Mouse (Mus musculus): ENCODE data around the gene Tnfsfm13.
"Not testable (repeated sequence)": the region's sequence is repeated elsewhere in the genome, so short reads cannot be mapped to it uniquely, and the experiment has no call there.

Tnfsfm13 gene

GRCm38 (mm10) chr11:69695361-69696181 is at the start of gene Tnfsfm13, which contains the start of gene Tnfsf12:
Gene Tnfsfm13, minus strand, starts transcription at chr11:69696098.
Gene Tnfsf12, minus strand, starts transcription at chr11:69695849.
- DNase-seq (ENCODE audit: extremely low read depth, low read depth): no peak

GRCm38 (mm10) chr11:69731408-69731807 is 35.5 kb upstream of the Tnfsfm13 start:
- DNase-seq (ENCODE audit: extremely low read depth, low read depth): not testable (repeated sequence)

- peak; percentile 78 for DNase-seq (ENCODE audit: extremely low read depth, low read depth)
Observed at GRCm38 (mm10) chr11:69729063-69729462, 33.2 kb upstream of the Tnfsfm13 start.

DNA sequence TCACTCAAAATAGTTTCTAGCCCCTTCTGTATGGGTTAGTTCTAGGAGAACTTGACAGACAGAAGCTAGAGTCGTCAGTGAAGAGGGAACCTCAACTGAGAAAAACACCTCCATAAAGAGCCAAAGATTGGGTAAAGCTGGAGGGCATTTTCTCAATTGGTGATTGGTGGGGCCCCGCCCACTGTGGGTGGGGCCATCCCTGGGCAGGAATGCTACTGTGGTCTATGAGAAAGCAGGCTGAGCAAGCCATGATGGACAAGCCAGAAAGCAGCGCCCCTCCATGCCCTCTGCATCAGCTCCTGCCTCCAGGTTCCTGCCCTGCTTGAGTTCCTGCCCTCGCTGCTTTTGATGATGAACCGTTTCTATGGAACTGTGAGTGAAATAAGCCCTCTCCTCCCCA is 30.1 kb upstream of the Tnfsfm13 start:
- peak; percentile 39 for DNase-seq (ENCODE audit: extremely low read depth, low read depth)

- no peak for DNase-seq (ENCODE audit: extremely low read depth, low read depth)
Observed at GRCm38 (mm10) chr11:69723074-69723473, 27.2 kb upstream of the Tnfsfm13 start.

GRCm38 (mm10) chr11:69720852-69721251 is 25.0 kb upstream of the Tnfsfm13 start:
- DNase-seq (ENCODE audit: extremely low read depth, low read depth): no peak

GRCm38 (mm10) chr11:69719423-69719822 is 23.5 kb upstream of the Tnfsfm13 start:
- no peak for DNase-seq (ENCODE audit: extremely low read depth, low read depth)

DNA sequence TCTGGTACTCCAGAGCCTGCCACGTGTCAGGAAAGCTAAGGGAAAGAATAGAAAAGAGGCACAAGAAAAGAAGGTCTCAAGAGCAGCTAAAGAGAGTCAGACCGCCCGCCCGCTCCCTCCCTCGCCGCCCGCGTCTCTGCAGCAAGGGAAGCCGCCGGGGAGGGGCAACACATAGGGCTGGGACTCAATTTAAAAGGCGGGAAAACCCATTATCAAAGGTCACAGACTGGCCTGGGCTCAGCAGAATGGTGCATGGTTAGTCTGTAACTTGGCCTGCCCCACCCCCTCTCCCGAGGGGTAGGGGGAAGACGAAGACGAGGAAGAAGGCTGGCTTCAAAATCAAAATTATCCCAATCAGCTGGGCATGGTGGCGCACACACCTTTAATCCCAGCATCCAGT is 22.8 kb upstream of the Tnfsfm13 start:
- no peak for DNase-seq (ENCODE audit: extremely low read depth, low read depth)

DNA sequence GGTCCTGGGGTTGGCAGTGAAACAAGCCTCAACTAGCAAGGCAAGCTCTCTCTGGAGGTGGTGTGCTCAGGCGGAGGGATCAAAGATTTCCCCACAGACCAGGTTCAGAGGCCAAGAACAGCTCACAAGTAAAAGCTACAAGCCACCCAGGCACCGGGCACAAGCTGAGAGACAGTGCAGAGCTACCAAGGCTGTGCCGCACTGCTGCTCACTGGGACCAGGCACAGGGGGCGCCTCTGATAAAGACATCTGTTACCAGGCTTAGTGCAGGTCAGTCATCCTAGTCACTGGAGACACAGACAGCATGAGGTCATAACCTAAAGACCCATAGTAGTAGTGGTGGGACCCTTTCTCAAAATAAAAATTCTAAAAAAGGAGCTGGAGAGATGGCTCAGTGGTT is 21.1 kb upstream of the Tnfsfm13 start:
- no peak for DNase-seq (ENCODE audit: extremely low read depth, low read depth)

GRCm38 (mm10) chr11:69715929-69716328 is 20.0 kb upstream of the Tnfsfm13 start:
- no peak for DNase-seq (ENCODE audit: extremely low read depth, low read depth)

DNA sequence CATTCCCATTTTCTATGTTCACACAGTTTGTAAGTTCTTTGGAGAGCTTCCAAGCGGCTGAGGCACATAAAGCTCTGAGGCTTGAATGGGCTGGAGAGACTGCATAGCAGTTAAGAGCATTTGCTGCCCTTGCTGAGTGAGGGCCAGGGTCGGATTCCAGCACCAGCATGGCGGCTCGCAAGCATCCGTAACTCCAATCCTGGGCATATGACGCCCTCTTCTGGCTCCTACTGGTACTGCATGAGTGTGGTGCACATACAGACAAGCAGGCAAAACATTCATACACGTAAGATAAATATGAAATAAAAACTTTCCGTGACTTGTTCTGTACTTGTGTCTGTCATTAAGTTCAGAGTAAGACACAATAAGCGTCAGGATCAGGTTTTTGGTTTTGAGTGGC is 19.6 kb upstream of the Tnfsfm13 start:
- DNase-seq (ENCODE audit: extremely low read depth, low read depth): no peak

- no peak for DNase-seq (ENCODE audit: extremely low read depth, low read depth)
Observed at GRCm38 (mm10) chr11:69714636-69715329, 18.9 kb upstream of the Tnfsfm13 start.

DNA sequence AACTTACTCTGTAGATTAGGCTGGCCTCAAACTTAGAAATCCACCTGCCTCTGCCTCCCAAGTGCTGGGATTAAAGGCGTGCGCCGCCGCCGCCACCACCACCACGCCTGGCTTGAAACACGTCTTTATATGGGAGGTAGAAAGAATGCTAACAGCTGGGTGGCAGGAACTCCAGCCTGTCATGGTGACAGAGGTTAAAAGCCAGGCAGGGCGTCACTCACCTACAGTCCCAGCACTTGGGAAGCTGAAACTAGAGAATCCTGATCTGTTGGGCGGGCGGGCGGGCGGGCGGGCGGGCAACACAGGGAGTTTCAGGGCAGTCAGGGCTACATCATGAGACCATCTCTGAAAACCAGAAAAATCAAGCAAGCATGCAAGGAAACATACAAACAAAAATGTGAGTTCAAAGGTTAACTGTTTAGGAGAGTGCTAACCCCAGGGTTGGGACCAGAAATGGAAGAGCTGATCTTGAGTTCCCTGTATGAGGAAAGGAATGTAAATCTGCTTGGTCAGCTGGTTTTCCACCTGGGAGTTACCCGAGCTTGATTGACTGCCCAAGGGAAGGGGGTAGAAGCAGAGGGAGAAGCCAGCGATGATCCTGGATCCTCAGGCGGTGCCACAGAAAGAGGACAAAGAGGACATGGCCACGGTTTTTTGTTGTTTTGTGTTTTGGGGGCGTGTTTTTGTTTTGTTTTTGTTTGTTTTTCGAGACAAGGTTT is 17.2 kb upstream of the Tnfsfm13 start:
- DNase-seq (ENCODE audit: extremely low read depth, low read depth): no peak

GRCm38 (mm10) chr11:69711082-69711481 is 15.2 kb upstream of the Tnfsfm13 start:
- no peak for DNase-seq (ENCODE audit: extremely low read depth, low read depth)

DNA sequence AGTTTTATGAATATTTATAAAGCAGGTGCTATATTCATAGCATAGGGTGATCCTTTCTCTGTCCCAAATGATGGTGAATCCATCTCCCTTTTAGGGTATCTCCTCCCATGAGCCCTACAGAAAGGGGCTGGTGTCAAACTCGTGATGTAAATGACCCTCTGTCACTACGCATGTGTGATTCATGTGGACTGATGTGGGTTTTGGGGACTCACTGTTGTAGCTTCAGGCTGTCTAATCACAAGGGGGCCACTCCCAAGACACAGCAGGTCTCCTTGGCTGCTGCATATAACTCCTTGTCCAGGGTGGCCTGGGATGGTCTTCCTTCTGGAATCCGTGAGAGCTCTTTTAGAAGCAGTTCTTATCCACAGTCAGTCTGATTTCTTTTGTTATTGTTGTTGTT is 14.6 kb upstream of the Tnfsfm13 start:
- no peak for DNase-seq (ENCODE audit: extremely low read depth, low read depth)

DNA sequence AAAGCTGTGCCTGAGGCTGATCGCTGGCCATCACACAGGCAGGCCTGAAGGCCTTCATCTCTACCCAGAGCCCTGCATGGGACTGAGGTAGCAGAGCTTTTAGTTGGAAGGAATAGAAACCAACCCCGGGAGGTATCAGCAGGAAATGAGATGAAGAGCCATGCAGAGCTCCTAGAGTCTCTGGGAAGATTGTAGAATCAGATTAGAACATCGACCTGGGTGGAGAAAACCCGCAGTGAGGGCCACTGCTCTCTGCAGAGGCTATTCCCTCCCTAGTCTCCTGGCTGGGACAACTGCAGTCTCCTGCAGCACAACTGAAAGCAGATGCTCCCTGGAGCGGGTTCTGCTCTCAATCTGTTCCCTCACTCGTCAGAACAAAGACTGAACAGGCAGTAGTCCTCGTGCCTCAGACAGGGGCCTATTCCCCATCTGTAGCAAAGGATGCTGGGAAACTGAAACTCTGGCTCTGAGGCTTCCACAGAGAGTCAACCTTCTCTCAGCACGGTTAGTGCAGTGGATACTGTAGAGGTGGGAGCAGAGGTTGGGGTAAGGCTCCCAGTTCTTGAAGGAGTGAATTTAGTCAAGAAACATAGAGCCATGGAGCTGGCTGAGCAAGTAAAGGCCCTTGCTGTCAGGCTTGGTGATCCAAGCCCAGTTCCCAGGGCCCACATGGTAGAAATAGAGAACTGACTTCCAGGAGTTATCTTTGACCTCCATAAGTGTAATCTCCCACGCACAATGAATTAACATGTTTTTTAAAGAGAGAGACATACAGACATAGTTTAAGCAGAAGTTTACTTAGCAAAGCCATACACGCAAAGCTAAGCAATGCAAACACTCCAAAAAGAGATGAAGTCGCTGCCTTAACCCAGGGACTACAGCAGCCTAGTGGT is 13.9 kb upstream of the Tnfsfm13 start:
- no peak for DNase-seq (ENCODE audit: extremely low read depth, low read depth)

- no peak for DNase-seq (ENCODE audit: extremely low read depth, low read depth)
Observed at GRCm38 (mm10) chr11:69708614-69709265, 12.8 kb upstream of the Tnfsfm13 start.

- DNase-seq (ENCODE audit: extremely low read depth, low read depth): no peak
Observed at GRCm38 (mm10) chr11:69707873-69708381, 12.0 kb upstream of the Tnfsfm13 start.

GRCm38 (mm10) chr11:69707480-69707847 is 11.6 kb upstream of the Tnfsfm13 start:
- no peak for DNase-seq (ENCODE audit: extremely low read depth, low read depth)

DNA sequence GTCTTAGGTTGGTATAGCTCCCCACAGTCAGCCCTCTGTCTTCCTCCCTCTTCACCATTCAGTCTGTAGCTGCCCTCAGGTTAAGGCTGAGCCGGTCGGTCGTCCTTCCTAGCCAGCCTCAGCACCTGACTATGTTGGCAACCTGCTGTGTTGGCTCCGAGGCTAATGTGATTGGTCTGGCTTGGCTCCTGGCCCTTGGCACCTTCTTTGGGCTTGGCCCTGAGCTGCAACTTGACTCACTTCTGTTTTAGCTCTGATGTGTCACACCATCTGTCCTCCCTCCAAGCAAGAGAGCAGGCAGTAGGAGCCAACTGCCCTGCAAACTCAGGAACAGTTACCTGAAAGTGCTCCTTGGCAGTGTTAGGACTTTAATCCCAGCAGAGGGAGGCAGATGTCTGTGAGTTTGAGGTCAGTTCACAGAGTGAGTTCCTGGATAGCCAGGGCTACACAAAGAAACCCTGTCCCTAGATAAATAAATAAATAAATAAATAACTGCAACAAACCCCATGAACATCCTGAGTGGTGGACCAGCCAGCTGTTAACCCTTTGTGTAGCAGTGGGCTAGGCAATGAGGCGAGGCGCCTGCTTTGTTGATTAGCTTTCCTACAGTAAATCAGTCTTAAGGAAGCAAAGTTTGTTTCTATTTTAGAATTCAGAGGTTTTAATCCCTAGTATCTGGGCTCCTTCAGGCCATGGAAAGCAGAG is 11.0 kb upstream of the Tnfsfm13 start:
- no peak for DNase-seq (ENCODE audit: extremely low read depth, low read depth)
